In genomic region chr5:139931947-139932540, GRCm38 (mm10) we compare ENCODE assay signal across 8 mouse cellular contexts. TPM values are rescaled to one million over a fixed set of nuclear protein-coding genes. Genes with fewer than 3 reads are reported as not detected.
DNase-seq lines count a peak whose midpoint lies in the region; ATAC-seq lines count a peak whose summit lies in the region.

No protein-coding gene starts in this region.

- H3K9ac ChIP-seq in kidney, embryonic 15.5 days = no peak overlapping the region
- peak overlapping the region; percentile 44 for H3K9ac ChIP-seq in hindbrain, embryonic 14.5 days
- H3K9ac ChIP-seq in heart, embryonic 11.5 days (ENCODE audit: low read depth, low read length) = no peak overlapping the region

- WGBS in kidney, embryonic 15.5 days = 37% methylated on average over 15 of the region's 15 CpGs
- WGBS in hindbrain, embryonic 14.5 days = 14% methylated on average over 15 of the region's 15 CpGs
- 36% methylated on average over 15 of the region's 15 CpGs for WGBS in heart, embryonic 11.5 days (ENCODE audit: insufficient replicate concordance)

- H3K4me3 ChIP-seq in kidney, embryonic 15.5 days (replicated peaks) = no peak overlapping the region
- no peak overlapping the region for H3K4me3 ChIP-seq in hindbrain, embryonic 14.5 days (replicated peaks; ENCODE audit: low read length)
- H3K4me3 ChIP-seq in heart, embryonic 11.5 days (ENCODE audit: low read depth, low read length) = no peak overlapping the region

- H3K4me2 ChIP-seq in kidney, embryonic 15.5 days = peak overlapping the region; percentile 24
- H3K4me2 ChIP-seq in hindbrain, embryonic 14.5 days (replicated peaks) = 0 out of 2 replicates have a peak overlapping the region, but pooled peaks have one; percentile 24
- no peak overlapping the region for H3K4me2 ChIP-seq in heart, embryonic 11.5 days

- peaks cover 24% of the 10 kb centered on the region; the same call in 1 of the 2 replicates for H3K27me3 ChIP-seq in kidney, embryonic 15.5 days
- 0 out of 2 replicates have a peak, but pooled peaks cover 4% of the 10 kb centered on the region for H3K27me3 ChIP-seq in hindbrain, embryonic 14.5 days (ENCODE audit: control insufficient read depth, insufficient read depth, low read length)
- H3K27me3 ChIP-seq in heart, embryonic 11.5 days (ENCODE audit: control insufficient read depth, insufficient read depth, low read length) = peaks cover 23% of the 10 kb centered on the region

- no peaks in the 10 kb centered on the region for H3K36me3 ChIP-seq in kidney, embryonic 15.5 days
- H3K36me3 ChIP-seq in hindbrain, embryonic 14.5 days (replicated peaks; ENCODE audit: control insufficient read depth, insufficient read depth) = no peaks in the 10 kb centered on the region
- no peaks in the 10 kb centered on the region for H3K36me3 ChIP-seq in heart, embryonic 11.5 days (ENCODE audit: control insufficient read depth, insufficient read depth, low read length)

- H3K9me3 ChIP-seq in kidney, embryonic 15.5 days (replicated peaks) = no peaks in the 10 kb centered on the region
- no peaks in the 10 kb centered on the region for H3K9me3 ChIP-seq in hindbrain, embryonic 14.5 days (ENCODE audit: control insufficient read depth, low read length)
- H3K9me3 ChIP-seq in heart, embryonic 11.5 days (replicated peaks; ENCODE audit: control insufficient read depth, low read length) = no peaks in the 10 kb centered on the region

- no peak for DNase-seq in kidney, adult 18-20 months
- DNase-seq in T-cell, adult 2 months (ENCODE audit: low spot score) = peak; percentile 50
- DNase-seq in hindbrain, embryonic 14.5 days (ENCODE audit: low spot score) = no peak
- DNase-seq in neural tube, embryonic 10.5 days (ENCODE audit: extremely low spot score, low spot score) = peak; percentile 37
- no peak for DNase-seq in cerebellum, adult 18-20 months

- H3K4me1 ChIP-seq in kidney, embryonic 15.5 days = peaks cover 46% of the 10 kb centered on the region
- peaks cover 30% of the 10 kb centered on the region for H3K4me1 ChIP-seq in hindbrain, embryonic 14.5 days (replicated peaks; ENCODE audit: control insufficient read depth, insufficient read depth, low read length)
- H3K4me1 ChIP-seq in heart, embryonic 11.5 days (ENCODE audit: control insufficient read depth, insufficient read depth, low read length) = peaks cover 22% of the 10 kb centered on the region

- peak; percentile 15; the same call in 1 of the 2 replicates for ATAC-seq in kidney, embryonic 15.5 days (replicated peaks; ENCODE audit: low FRiP score)
- ATAC-seq in hindbrain, embryonic 14.5 days (ENCODE audit: low FRiP score) = peak; percentile 54
- ATAC-seq in heart, embryonic 11.5 days (replicated peaks; ENCODE audit: insufficient number of reproducible peaks, low FRiP score, low TSS enrichment) = no peak
- ATAC-seq in erythroblast, adult 5-6 weeks (replicated peaks; ENCODE audit: low FRiP score, poor library complexity, severe bottlenecking) = no peak

- peak overlapping the region; percentile 75 for H3K27ac ChIP-seq in kidney, embryonic 15.5 days
- peak overlapping the region; percentile 41; the same call in 1 of the 2 replicates for H3K27ac ChIP-seq in hindbrain, embryonic 14.5 days
- no peak overlapping the region for H3K27ac ChIP-seq in heart, embryonic 11.5 days (ENCODE audit: low read depth, low read length)

RNA-seq across cellular contexts. Expression of gene Elfn1, which starts 24.3 kb away (rescaled TPM):
- 0.26 and 0.41 TPM in 2 replicates for polyA plus RNA-seq in kidney, embryonic 15.5 days (2015; fragmentation: Nextera tagmentation; extraction: Ambion mirVana)
- 3.5 and 5.0 TPM in 2 replicates for polyA plus RNA-seq in hindbrain, embryonic 14.5 days (2014; fragmentation: Nextera tagmentation; extraction: Ambion mirVana)
- 0.13 TPM in 1 of 2 replicates, not detected in the other for polyA plus RNA-seq in heart, embryonic 11.5 days (2014; fragmentation: Nextera tagmentation; extraction: Ambion mirVana)
- total RNA-seq in erythroblast, adult 5-6 weeks (2015; ENCODE audit: low replicate concordance) = not detected in 2 replicates
- total RNA-seq in erythroblast, adult 5-6 weeks (2017; ENCODE audit: low replicate concordance) = not detected in 2 replicates

Comparison
In these comparisons a context has a peak if more than half of its experiments do, and no peak if none do; other contexts are left out.
1. ATAC-seq: peak in kidney, embryonic 15.5 days (single experiment) and hindbrain, embryonic 14.5 days (single experiment); none in heart, embryonic 11.5 days (single experiment) and erythroblast, adult 5-6 weeks (single experiment).
2. DNase-seq: peak in T-cell, adult 2 months (single experiment) and neural tube, embryonic 10.5 days (single experiment); none in kidney, adult 18-20 months (single experiment), hindbrain, embryonic 14.5 days (single experiment) and cerebellum, adult 18-20 months (0 of 2).